Mouse (Mus musculus) right cerebral cortex, postnatal 25 days (tissue): ENCODE measurements around the gene Tcp11l1.

ENCODE experiments used
- DNase-seq: peaks from one replicate; pipeline ENCODE4 v3.0.0; 2022

The Tcp11l1 gene

DNA sequence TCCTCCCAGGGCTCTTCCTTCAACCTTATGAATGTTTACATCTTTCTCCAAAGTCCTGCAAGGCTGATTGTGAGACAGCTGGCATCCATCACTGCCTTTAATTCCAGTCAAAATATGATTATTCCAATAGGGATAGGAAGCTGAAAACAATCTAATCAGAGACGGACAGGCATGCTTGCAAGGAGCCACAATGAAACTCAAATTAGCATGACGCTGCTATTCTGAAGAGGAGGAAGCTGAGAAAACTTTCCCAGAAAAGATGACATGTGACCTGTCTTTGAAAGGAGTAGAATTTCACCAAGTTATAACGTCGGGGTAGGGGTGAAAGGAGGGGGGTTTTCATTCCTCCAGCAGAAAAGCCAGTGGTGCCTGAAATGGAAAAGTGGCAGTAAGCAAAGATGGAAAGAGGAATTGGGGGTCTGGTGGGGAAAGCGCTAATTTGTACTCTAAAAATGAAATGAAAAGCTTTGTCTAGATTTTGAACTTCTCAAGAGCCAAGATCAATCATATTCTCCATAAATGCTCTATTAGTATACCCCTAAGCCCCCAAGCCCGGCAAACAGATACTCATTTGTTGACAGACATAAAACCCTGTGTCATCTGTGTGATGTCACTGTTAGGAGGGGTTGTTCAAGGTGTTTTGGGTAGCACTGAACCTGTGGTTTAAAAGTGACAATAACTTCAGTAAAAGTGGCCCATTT lies 1.1 kb downstream of the Tcp11l1 start:
- DNase-seq, result no peak

GRCm38 (mm10) chr2:104709786-104710337 lies 2.1 kb downstream of the Tcp11l1 start:
- DNase-seq, result no peak

DNA sequence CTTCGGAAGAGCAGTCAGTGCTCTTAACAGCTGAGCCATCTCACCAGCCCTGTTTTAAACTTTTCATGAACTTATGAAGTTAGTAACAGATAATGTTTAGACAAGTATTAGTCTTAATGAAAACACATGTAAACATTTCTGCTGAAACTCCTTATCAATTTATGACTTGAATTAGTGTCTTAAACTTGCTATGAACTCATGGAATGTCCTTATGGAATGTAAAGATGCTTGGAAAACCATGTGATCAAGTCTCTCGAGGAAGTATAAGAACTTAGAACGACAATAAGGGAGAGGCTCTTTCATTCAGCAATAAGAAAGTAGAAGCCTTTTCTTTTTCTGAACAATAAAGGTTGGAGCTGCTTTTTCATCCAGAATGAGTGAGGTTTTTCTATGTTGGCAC lies 7.6 kb downstream of the Tcp11l1 start:
- no peak for DNase-seq

DNA sequence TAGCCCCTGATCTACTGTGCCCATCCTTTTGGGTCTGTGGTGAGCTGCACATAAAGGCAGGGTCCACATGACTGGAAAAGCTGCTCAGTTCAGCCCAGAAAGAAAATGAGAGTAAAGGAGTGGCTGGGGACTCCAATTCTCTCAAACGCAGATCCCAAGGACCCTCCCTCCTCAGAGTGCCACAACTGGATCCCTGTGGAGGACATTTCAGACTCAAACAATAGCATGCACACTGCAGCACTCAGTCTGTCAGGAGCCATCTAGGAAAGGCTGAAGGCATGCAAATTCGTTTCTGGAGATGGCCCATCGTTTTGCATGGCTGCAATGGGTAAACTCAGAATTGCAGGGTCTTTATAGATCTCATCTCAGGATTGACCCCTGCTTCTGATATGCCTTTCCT lies 8.8 kb downstream of the Tcp11l1 start:
- no peak for DNase-seq

GRCm38 (mm10) chr2:104699659-104700058 lies 12.3 kb downstream of the Tcp11l1 start:
- no peak for DNase-seq

GRCm38 (mm10) chr2:104692551-104692950 lies 19.4 kb downstream of the Tcp11l1 start:
- no peak for DNase-seq

DNA sequence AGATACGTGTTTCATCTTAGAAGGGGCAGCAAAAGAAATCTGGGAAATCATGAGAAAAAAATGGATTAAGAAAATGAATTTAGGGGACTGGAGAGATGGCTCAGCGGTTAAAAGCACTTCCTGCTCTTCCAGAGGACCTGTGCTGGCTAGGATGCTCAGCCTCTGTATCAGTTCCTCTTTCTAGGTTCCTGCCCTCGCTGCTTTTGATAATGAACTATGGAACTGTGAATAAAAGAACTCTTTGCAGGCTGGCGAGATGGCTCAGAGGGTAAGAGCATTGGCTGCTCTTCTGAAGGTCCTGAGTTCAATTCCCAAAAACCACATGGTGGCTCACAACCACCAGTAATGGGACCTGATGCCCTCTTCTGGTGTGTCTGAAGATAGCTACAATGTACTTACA lies 21.2 kb downstream of the Tcp11l1 start:
- no peak for DNase-seq

DNA sequence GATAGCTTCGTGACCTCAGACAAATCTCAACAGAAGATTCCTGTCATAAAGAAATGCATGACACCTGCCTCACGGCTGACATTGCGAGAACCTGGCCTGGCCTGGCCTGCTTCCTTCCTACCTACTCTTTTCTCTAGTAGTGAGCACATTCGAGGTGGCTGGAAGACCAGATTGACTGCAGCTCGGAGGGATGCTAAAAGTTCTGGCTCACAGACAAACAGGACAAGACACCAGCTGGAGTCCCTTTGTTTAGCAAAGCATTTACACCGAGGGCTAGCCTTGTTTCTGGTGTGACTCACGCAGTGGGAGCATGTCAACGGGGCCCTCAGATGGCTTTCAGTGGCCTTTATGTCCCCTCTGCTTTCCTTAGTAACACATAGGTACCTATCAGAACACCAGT lies 23.2 kb downstream of the Tcp11l1 start:
- DNase-seq, result no peak

DNA sequence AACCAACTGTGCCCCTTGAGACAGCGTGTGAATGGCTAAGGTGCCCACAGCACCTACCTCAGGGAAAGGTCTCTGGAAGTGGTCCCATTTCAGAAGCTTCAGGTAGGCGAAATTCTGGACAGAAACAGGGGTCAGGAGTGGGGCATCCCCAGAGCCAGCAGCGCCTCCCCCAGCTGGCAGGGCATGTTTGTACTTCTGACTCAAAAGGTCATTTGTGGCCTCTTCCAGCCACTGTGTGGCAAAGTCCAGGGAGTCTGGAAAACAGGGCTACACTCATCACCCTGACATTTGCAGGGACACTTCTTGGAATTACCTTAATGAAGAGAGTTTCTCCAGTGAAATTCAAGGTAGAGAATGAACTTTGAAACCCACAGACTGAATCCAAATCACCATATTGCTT lies 23.6 kb downstream of the Tcp11l1 start:
- DNase-seq, result no peak

- DNase-seq, result no peak
These were observed 24.7 kb downstream of the Tcp11l1 start for GRCm38 (mm10) chr2:104687261-104687660.

GRCm38 (mm10) chr2:104685418-104685817 lies 26.6 kb downstream of the Tcp11l1 start:
- DNase-seq, result peak; percentile 75

- DNase-seq, result no peak
These were observed 27.2 kb downstream of the Tcp11l1 start for GRCm38 (mm10) chr2:104684771-104685170.

GRCm38 (mm10) chr2:104677326-104677725 lies 34.6 kb downstream of the Tcp11l1 start:
- no peak for DNase-seq

- no peak for DNase-seq
These were observed 40.2 kb downstream of the Tcp11l1 start for GRCm38 (mm10) chr2:104671724-104672123.

DNA sequence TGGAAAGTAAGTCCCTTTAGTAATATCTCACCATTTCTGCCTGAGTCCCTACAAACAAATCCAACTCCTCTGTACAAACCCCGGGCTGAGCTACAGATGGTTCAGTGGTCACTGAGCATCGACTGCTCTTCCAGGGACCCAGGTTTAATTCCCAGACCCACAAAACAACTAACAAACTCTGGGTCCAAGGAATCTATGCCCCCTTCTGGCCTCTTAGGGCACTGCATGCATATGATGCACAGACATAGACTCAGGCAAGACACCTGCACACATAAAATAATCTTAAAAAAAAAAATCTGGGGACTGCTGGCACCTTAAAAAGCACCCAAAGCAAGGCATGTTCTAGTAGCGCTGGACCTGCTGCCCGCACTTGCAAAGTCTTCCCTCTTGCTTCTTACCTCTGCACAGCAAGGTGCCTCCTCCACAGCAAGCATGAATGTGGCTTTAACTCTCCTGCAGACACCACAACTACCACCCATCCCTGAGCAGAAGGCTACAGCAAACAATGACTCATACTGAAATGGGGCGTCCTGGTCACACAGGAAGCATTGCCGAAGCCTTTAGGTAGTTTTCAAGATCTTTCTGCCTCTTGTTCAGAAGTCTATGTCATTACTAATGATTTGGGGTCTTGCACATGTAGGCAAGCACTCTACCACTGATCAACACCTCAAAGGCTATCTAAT lies 42.7 kb downstream of the Tcp11l1 start:
- DNase-seq, result no peak

- DNase-seq, result no peak
These were observed 48.4 kb downstream of the Tcp11l1 start for GRCm38 (mm10) chr2:104663372-104664100.

GRCm38 (mm10) chr2:104658659-104659058 lies 53.3 kb downstream of the Tcp11l1 start:
- no peak for DNase-seq

DNA sequence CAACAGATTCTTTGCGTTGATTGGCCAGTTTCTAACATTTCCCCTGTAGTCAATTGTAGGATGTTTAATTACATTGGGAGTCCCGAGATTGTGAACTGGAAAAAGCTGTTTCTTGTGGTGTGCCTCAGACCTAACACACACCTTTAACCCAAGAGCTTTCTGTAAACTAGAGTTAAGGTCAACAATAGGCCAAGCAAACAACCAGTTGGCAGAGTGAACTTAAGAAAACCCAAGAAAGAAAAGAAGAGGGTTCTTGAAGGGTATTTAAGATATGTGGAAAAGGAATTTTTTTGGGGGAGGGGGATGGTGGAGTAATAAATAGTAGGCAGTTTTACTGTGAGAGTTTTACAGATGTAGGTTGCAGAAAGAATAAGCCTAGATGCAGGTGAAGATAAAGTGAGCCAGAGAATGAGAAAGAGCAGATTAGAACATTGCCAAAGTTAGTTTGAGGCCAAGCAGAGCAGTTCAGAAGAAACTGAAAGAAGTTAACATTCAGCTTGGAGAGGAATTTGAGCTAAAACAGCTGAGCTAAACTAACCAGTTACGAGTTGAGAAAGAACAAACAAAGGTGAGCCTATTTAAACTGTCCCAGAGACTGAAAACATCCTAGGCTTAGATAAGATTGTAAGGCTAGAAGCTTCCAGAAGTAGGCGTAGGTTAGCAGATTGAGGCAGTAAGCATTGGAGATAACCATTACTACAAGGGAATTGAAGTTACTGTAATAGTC lies 95.8 kb downstream of the Tcp11l1 start:
- DNase-seq, result no peak

- no peak for DNase-seq
These were observed 97.2 kb downstream of the Tcp11l1 start for GRCm38 (mm10) chr2:104614786-104615185.
